Mouse (Mus musculus) heart, postnatal 0 days (tissue): Measurements from ENCODE around the gene Syngap1.

Experiments
- CTCF ChIP-seq: IDR thresholded peaks from 2 replicates; pipeline ENCODE4 v1.5.1; 2016; ENCODE audit warnings: antibody characterized with exemption, control low read depth, low read depth
- EP300 ChIP-seq: IDR thresholded peaks from 2 replicates; pipeline ENCODE4 v1.6.1; 2016; ENCODE audit warnings: antibody characterized with exemption, low read depth

- TF ChIP-seq CTCF (no peak), EP300 (no peak)
These were observed 2.3 kb upstream of the Syngap1 start for GRCm38 (mm10) chr17:26938731-26939130.
